Mouse (Mus musculus): ENCODE measurements at regions not wholly inside any gene's neighbourhood (a gene's known extent, or its start where the extent isn't known, plus 50 kb on each side); places are given as distances from the start of the nearest gene placed in this dataset.

DNA sequence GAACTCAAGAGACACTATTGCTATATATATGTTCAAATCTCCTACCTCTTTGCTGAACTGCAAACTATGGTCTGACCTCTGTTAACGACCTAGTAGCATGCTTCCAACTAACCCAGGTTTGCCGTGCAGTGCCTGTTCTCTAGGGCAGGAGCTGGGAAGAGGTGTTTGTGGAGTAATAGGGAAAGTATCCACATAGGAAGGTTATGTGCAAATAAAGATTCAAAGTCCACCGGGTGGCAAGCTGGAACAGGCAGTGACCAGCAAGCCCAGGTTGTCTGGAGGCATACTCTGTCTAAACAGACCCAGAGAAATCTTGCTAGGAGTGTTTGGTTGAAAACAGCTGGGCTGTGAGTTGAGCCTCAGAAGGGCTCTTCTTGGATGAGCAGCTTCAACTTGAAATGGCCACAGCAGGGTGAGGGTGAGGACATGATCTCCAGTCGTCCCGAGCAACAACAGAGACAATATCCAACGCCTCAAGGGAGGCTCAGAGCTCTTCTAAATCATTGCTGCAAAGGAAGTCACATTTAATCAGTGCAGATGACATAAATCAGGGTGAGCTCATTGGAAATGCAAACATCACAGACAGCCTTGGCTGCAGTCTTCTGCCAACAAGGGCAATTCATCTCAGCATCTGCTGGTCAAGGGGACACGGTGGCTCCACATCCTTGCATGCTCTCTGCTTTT is 846.7 kb downstream of the Synb start:
- no peaks in the 10 kb centered on the region for H3K36me3 ChIP-seq (ENCODE audit: control insufficient read depth, insufficient read depth)
- no peak overlapping the region for H3K27ac ChIP-seq (ENCODE audit: low read depth, low read length)
- 0 out of 2 replicates have a peak, but pooled peaks cover 1% of the 10 kb centered on the region for H3K4me1 ChIP-seq (replicated peaks; ENCODE audit: control insufficient read depth, insufficient read depth, low read length)
- peak; percentile 79 for ATAC-seq
- no peaks in the 10 kb centered on the region for H3K27me3 ChIP-seq (replicated peaks; ENCODE audit: control insufficient read depth, insufficient read depth, low read length)
- 37% methylated on average over 7 of the region's 7 CpGs for WGBS
- H3K4me3 ChIP-seq (ENCODE audit: low read depth, low read length), result no peak overlapping the region
- no peak overlapping the region for H3K4me2 ChIP-seq (replicated peaks; ENCODE audit: low read depth)
- H3K9me3 ChIP-seq (ENCODE audit: control insufficient read depth), result no peaks in the 10 kb centered on the region
- no peak overlapping the region for H3K9ac ChIP-seq (ENCODE audit: low read depth, low read length)
- no peak for TF ChIP-seq CTCF (IDR thresholded peaks at IDR 0.05; ENCODE audit: low read depth)

DNA sequence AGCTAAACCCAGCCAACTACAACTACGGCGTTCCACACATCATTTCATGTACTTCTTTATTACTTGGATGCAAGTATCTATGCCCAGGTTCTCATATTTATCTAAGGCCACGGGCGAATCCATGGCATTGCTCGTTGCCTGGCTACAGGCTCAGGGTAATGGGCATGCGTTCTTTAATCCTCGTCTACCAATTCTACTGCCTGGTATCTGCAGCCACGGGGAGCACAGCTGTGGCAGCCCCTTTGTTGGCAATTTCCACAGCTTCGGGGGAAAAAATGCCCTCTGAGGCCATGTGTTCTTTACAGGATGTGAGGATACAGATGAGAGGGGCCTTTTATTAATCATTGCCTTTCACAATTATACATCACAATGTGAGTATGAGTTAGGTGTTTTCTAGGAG is 860.8 kb downstream of the Synb start:
- no peaks in the 10 kb centered on the region for H3K27me3 ChIP-seq (replicated peaks; ENCODE audit: control insufficient read depth, insufficient read depth, low read length)
- H3K4me3 ChIP-seq (ENCODE audit: low read depth, low read length), result no peak overlapping the region
- no peaks in the 10 kb centered on the region for H3K9me3 ChIP-seq (ENCODE audit: control insufficient read depth)
- no peak overlapping the region for H3K9ac ChIP-seq (ENCODE audit: low read depth, low read length)
- no peaks in the 10 kb centered on the region for H3K36me3 ChIP-seq (ENCODE audit: control insufficient read depth, insufficient read depth)
- no peak for ATAC-seq
- no peak overlapping the region for H3K4me2 ChIP-seq (replicated peaks; ENCODE audit: low read depth)
- 85% methylated on average over 9 of the region's 9 CpGs for WGBS
- no peak for TF ChIP-seq CTCF (IDR thresholded peaks at IDR 0.05; ENCODE audit: low read depth)
- H3K27ac ChIP-seq (ENCODE audit: low read depth, low read length), result no peak overlapping the region
- no peaks in the 10 kb centered on the region for H3K4me1 ChIP-seq (replicated peaks; ENCODE audit: control insufficient read depth, insufficient read depth, low read length)

DNA sequence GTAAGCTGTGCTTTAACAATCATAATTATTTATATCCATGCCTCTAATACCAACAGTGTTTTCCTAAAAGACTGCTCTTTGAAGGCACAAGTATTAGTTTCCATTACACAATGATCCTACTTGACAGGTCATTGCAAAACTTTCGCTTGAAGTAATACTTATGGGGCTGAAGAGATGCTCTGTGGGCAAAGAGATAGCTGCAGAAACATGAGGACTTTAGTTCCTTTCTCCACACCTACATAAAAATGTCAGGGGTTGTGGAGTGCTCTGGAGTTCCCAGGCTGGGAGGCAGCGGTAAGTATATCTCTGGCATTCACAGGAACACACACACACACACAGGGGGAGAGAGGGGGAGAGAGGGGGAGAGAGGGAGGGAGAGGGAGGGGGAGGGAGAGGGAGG is 862.0 kb downstream of the Synb start:
- no peaks in the 10 kb centered on the region for H3K27me3 ChIP-seq (replicated peaks; ENCODE audit: control insufficient read depth, insufficient read depth, low read length)
- WGBS, result 50% methylated on average over 2 of the region's 2 CpGs

DNA sequence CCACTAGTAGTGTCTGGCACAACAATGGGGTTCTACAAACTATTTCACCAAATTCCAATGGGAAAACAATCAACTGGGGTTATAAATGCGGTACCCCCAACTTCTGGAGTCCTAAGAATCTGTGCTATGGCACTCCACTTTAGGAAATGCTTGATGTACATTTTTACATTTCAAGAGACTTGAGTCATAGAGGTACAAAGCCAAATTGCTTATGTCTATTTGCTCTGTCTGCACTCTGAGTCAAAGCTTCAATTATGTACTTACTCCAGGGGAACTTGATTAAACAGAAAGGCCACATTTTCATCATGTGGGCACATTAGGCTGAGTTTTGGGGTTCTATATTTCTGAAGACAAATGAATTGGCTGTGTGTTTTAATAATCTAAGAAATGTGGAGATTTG is 866.9 kb downstream of the Synb start:
- no peak overlapping the region for H3K27ac ChIP-seq (ENCODE audit: low read depth, low read length)
- H3K4me2 ChIP-seq (replicated peaks; ENCODE audit: low read depth), result no peak overlapping the region
- no peaks in the 10 kb centered on the region for H3K9me3 ChIP-seq (ENCODE audit: control insufficient read depth)
- no peak for TF ChIP-seq CTCF (IDR thresholded peaks at IDR 0.05; ENCODE audit: low read depth)
- H3K4me1 ChIP-seq (replicated peaks; ENCODE audit: control insufficient read depth, insufficient read depth, low read length), result no peaks in the 10 kb centered on the region
- ATAC-seq, result no peak
- no peak overlapping the region for H3K9ac ChIP-seq (ENCODE audit: low read depth, low read length)
- WGBS, result 71% methylated on average over 1 of the region's 1 CpGs
- H3K36me3 ChIP-seq (ENCODE audit: control insufficient read depth, insufficient read depth), result no peaks in the 10 kb centered on the region
- no peak overlapping the region for H3K4me3 ChIP-seq (ENCODE audit: low read depth, low read length)
- H3K27me3 ChIP-seq (replicated peaks; ENCODE audit: control insufficient read depth, insufficient read depth, low read length), result no peaks in the 10 kb centered on the region

More for the DNA sequence above, 862.0 kb downstream of the Synb start:
- H3K9ac ChIP-seq (ENCODE audit: low read depth, low read length), result no peak overlapping the region
- no peak overlapping the region for H3K27ac ChIP-seq (ENCODE audit: low read depth, low read length)
- no peak for ATAC-seq
- H3K36me3 ChIP-seq (ENCODE audit: control insufficient read depth, insufficient read depth), result no peaks in the 10 kb centered on the region
- H3K4me1 ChIP-seq (replicated peaks; ENCODE audit: control insufficient read depth, insufficient read depth, low read length), result no peaks in the 10 kb centered on the region
- no peaks in the 10 kb centered on the region for H3K9me3 ChIP-seq (ENCODE audit: control insufficient read depth)
- TF ChIP-seq CTCF (IDR thresholded peaks at IDR 0.05; ENCODE audit: low read depth), result no peak
- H3K4me2 ChIP-seq (replicated peaks; ENCODE audit: low read depth), result no peak overlapping the region
- no peak overlapping the region for H3K4me3 ChIP-seq (ENCODE audit: low read depth, low read length)

DNA sequence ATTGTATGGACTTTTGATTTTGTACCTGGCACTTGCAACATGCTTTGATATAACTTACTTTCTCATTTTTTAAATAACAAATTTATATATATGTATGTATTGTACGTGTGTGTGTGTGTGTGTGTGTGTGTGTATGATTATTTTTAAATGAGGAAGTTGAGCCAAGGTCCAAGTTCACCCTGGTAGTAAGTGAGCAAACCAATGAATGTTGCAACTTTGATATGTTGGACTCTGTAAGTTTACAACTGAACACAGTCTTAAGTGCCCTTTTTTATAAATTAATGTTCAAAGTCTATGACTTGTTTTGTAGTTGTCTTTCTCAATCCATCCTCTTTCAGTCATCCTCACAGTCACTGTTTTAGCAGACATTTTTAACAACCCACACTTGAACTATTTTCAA is 901.7 kb downstream of the Synb start:
- H3K9ac ChIP-seq (ENCODE audit: low read depth, low read length), result no peak overlapping the region
- H3K4me3 ChIP-seq (ENCODE audit: low read depth, low read length), result no peak overlapping the region
- ATAC-seq, result peak; percentile 97
- H3K9me3 ChIP-seq (ENCODE audit: control insufficient read depth), result no peaks in the 10 kb centered on the region
- H3K27me3 ChIP-seq (replicated peaks; ENCODE audit: control insufficient read depth, insufficient read depth, low read length), result no peaks in the 10 kb centered on the region
- H3K4me2 ChIP-seq (replicated peaks; ENCODE audit: low read depth), result no peak overlapping the region
- H3K4me1 ChIP-seq (replicated peaks; ENCODE audit: control insufficient read depth, insufficient read depth, low read length), result no peaks in the 10 kb centered on the region
- TF ChIP-seq CTCF (IDR thresholded peaks at IDR 0.05; ENCODE audit: low read depth), result no peak
- no peaks in the 10 kb centered on the region for H3K36me3 ChIP-seq (ENCODE audit: control insufficient read depth, insufficient read depth)
- H3K27ac ChIP-seq (ENCODE audit: low read depth, low read length), result no peak overlapping the region
- WGBS, result 48% methylated on average over 1 of the region's 1 CpGs

DNA sequence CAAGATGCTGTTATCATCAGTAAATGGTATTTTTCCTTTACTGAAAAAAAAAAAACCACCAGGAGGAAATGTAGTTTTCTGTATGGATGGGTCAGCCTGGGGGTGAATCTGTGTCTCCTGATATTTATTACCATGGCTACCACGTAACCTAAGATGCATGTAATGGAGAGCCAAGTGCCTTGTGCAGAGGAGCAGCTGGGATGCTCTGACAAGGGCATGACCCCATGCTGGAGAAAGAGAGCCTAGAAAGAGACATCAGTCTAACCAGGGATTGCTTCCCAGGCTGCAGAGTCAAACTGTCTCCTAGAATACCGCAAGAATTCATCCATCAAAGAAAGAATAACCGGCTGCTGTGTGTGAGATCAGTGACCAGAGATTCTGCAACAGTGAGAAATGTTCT is 902.2 kb downstream of the Synb start:
- H3K27ac ChIP-seq (ENCODE audit: low read depth, low read length), result no peak overlapping the region
- H3K9me3 ChIP-seq (ENCODE audit: control insufficient read depth), result no peaks in the 10 kb centered on the region
- no peak for TF ChIP-seq CTCF (IDR thresholded peaks at IDR 0.05; ENCODE audit: low read depth)
- H3K4me2 ChIP-seq (replicated peaks; ENCODE audit: low read depth), result no peak overlapping the region
- no peak for ATAC-seq
- WGBS, result 48% methylated on average over 3 of the region's 3 CpGs
- no peak overlapping the region for H3K9ac ChIP-seq (ENCODE audit: low read depth, low read length)
- no peaks in the 10 kb centered on the region for H3K4me1 ChIP-seq (replicated peaks; ENCODE audit: control insufficient read depth, insufficient read depth, low read length)
- no peak overlapping the region for H3K4me3 ChIP-seq (ENCODE audit: low read depth, low read length)
- H3K36me3 ChIP-seq (ENCODE audit: control insufficient read depth, insufficient read depth), result no peaks in the 10 kb centered on the region
- H3K27me3 ChIP-seq (replicated peaks; ENCODE audit: control insufficient read depth, insufficient read depth, low read length), result no peaks in the 10 kb centered on the region

DNA sequence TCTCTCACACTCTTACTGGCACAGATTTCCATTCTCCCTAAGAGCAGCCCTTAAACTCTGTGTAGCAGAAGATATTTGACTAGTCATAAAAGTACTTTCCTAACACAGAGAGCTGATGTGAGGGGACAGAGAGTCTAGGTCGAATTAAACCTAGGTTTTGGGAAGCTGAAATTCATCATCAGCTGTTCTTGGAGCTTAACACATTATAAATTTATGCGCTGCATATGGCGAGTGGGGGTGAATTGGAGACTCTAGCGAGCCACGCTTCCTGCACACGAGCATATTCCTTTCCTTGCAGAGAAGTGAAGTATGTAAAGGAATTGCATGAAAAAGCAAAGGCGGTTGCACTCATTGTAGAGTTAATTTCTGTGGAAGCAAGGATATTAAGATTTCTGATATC is 912.4 kb downstream of the Synb start:
- H3K9ac ChIP-seq (ENCODE audit: low read depth, low read length), result no peak overlapping the region
- no peak for TF ChIP-seq CTCF (IDR thresholded peaks at IDR 0.05; ENCODE audit: low read depth)
- H3K27ac ChIP-seq (ENCODE audit: low read depth, low read length), result no peak overlapping the region
- H3K4me1 ChIP-seq (replicated peaks; ENCODE audit: control insufficient read depth, insufficient read depth, low read length), result no peaks in the 10 kb centered on the region
- H3K9me3 ChIP-seq (ENCODE audit: control insufficient read depth), result no peaks in the 10 kb centered on the region
- no peak overlapping the region for H3K4me2 ChIP-seq (replicated peaks; ENCODE audit: low read depth)
- 88% methylated on average over 7 of the region's 7 CpGs for WGBS
- ATAC-seq, result no peak
- H3K4me3 ChIP-seq (ENCODE audit: low read depth, low read length), result no peak overlapping the region
- H3K36me3 ChIP-seq (ENCODE audit: control insufficient read depth, insufficient read depth), result no peaks in the 10 kb centered on the region
- no peaks in the 10 kb centered on the region for H3K27me3 ChIP-seq (replicated peaks; ENCODE audit: control insufficient read depth, insufficient read depth, low read length)
